Mouse (Mus musculus): ENCODE results near the gene Ccdc169.
"Not testable (repeated sequence)": the region's sequence is repeated elsewhere in the genome, so short reads cannot be mapped to it uniquely, and the experiment has no call there.

The Ccdc169 gene

DNA sequence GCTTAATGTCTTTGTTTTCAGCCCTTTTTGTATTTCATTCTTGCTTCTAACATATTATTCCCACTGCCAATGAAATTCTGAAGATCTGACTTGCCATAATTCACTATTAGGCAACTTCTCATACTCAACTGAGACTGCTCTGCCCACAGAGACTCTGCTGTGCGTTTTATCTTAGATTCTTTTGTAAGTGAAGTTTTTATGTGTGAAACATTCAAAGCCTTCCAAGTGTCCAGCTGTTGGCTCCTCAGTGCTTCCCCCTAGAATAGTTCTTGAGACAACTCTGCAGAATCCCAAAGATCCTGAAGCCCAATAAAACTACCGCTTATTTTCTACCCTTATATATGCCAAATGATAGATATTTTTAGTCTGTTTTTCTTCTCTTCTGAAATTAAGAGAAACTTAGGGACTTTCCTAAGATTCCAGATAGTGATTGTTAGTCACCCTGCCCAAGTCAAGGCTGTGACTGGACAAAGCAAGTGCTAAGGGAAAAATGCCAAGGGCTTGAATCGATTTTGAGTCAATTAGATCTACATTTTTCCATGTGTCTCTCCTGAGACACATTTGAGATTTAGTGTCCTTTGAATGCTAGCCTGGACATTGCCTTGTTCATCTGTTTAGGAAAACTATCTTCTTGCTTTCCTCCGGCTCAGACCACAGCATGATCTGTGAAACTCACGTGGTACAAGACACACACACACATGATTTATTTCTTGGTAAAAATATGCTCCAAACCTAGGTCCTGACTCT lies 58.6 kb downstream of the Ccdc169 start:
- DNase-seq (ENCODE audit: low read depth, low spot score): no peak

DNA sequence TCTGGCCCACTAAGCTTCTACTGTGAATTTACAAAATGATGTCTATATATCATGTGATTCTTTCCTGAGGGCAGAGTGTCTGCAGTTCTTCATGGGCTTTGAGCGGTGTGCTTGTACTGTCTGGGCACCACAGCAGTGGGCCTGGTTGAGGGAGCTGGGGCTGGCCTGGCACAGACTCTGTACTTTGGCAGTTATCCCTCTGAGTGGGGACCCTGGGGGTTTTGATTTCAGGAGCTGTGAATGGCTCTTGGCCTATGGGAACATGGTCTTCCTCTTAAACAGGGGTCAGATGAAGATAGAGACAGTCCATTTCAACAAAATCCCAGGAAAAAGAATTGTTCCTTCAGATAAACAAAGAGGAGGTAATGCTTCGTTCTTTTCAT lies 59.2 kb downstream of the Ccdc169 start:
- no peak for DNase-seq (ENCODE audit: low read depth, low spot score)

DNA sequence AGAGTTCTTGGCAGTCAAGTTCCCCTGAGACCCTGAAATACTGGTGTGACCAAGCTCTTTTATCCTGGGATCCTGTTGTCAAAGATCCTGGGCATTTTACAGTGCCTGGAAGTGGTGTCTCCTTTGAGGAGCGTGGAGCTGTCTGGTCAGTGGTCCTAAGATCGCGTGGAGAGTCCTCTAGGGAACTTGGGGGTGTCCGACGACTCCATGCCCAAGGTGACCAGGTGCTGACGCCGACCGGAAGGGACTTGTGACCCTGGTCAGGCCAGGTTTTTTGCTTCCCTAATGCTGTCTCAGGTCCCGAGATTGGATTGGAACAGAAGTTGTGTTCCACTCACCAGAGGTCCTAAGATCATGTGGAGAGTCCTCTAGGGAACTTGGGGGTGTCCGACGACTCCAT lies 66.5 kb downstream of the Ccdc169 start:
- not testable (repeated sequence) for DNase-seq (ENCODE audit: low read depth, low spot score)

DNA sequence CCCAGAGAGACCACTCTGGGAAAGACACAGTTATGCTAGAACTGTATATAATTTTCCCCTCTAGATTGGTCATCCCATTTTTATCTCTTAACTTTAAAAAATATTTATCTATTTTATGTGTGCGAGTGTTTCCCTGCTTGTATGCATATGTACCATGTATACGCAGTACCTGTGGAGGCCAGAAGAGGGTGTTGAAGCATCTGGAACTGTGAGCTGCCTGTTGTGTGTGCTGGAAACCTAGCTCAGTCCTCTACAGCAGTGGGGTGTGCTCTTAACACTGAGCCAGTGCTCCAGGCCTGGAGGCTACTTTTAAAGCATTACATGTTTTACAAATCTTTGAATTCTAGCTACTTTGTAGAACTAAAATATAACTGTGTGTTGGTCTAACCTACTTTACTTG lies 69.3 kb downstream of the Ccdc169 start:
- DNase-seq (ENCODE audit: low read depth, low spot score): no peak

DNA sequence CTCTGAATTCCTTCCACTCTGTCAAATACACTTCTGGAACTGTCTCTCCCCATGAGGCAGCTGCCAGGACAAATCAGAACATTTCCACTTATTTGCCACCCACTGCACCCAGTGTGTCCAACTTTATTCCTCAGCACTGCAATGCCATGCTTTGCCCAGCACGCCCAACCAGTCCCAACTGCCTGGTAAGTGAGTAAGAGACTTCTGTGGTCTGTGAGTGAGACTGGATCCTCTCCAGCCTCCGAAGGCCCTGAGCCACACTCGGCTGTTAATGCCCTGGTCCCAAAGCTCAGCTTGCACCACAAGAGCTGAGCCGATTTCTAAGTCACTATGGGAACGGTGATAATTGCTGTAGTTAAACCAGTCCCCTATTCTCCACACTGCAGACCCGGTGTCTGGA lies 70.5 kb downstream of the Ccdc169 start:
- DNase-seq (ENCODE audit: low read depth, low spot score): no peak

DNA sequence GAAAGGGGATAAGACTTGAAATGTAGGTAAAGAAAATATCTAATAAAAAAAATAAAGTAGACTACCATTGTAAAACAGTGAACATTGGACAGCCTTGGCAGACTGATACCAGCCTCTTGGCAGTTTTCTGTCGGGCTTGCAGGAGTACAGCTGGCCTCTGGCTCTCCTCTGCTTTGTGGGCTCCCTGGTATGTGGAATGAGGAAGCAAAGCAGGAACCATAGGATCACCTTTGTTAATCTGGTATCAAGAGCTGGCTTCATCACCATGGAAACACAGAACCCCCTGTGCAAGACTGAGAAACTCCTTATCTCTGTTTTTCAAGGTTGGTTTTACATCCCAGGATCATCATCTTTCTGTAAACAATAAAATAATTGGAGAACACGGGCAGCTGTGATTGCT lies 75.1 kb downstream of the Ccdc169 start:
- no peak for DNase-seq (ENCODE audit: low read depth, low spot score)

DNA sequence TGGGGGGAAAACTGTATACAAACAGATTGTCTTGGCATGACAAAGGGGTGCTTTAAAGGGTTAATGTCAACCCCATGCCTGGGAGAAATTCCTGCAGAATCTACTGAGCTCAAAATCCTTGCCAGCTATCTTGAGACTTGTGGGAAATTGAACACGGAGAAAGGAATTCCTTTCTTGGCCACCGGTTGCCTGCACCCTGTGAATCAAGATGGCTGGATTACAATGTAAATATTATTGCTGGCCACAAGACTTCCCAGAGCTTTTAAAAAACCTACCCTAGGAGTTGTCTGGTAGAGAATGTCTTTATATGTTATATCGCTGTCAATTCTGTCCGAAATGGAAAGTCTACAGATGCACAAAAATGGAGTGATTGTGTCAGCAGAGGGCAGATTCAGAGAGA lies 76.6 kb downstream of the Ccdc169 start:
- no peak for DNase-seq (ENCODE audit: low read depth, low spot score)

DNA sequence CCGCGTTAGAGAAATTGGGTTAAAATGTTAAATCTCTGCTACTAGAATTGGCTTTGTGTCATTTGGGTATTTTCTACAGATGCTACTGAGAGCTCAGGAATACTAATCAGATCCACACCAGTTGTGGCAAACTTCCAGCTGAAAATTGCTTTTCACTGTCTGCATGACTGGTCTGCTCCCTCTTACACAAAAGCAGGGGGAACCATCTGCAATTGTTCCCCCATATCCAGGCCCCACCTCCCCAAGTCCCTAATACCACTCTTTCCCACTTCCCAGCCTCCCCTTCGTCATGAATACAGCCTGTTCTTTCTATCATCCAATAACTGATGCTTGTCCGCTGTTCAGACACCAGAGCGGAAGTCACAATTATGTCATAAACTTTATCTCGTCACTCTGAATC lies 77.3 kb downstream of the Ccdc169 start:
- DNase-seq (ENCODE audit: low read depth, low spot score): no peak

DNA sequence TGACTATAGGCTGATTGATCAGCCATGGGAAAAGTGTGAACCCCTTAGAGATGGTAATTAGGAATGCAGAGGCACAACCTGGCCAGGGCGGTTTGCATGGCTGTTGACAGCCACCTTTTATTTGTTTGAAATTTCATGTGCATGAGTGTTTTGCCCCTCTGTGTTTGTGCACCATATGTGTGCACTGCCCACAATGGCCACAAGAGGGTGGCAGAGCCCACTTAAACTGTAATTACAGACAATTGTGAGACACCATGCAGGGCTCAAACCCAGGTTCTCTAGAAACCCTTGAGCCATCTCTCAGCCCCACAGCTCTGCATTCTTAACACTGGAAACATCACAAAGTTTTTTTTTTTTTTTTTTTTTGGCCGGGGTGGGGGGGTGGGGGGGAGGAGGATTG lies 85.4 kb downstream of the Ccdc169 start:
- DNase-seq (ENCODE audit: low read depth, low spot score): peak; percentile 45

Data from A20 (cell line).